Mouse (Mus musculus): Measurements from ENCODE around the gene Fxr1. TPM values are rescaled to one million over a fixed set of nuclear protein-coding genes. Genes with fewer than 3 reads are reported as not detected.
"Not testable (repeated sequence)": the region's sequence is repeated elsewhere in the genome, so short reads cannot be mapped to it uniquely, and the experiment has no call there.

Fxr1 gene
- 44.2 and 51.9 TPM in 2 replicates for polyA plus RNA-seq (2015; fragmentation: Nextera tagmentation; extraction: Ambion mirVana)

- peak within 1 kb of the TSS; percentile 94 for H3K27ac ChIP-seq (replicated peaks)
- H3K4me3 ChIP-seq, result peak within 1 kb of the TSS; percentile 94
- WGBS, result under 1% methylated on average over 81 of the region's 97 CpGs
- peaks cover 27% of the 10 kb centered on the region for H3K4me1 ChIP-seq (replicated peaks)
- no peaks in the 10 kb centered on the region for H3K9me3 ChIP-seq
- H3K27me3 ChIP-seq, result peaks cover 7% of the 10 kb centered on the region; the same call in 1 of the 2 replicates
- peak within 1 kb of the TSS; percentile 78 for H3K4me2 ChIP-seq
- H3K9ac ChIP-seq, result peak within 1 kb of the TSS; percentile 98
- peak; percentile 98 for ATAC-seq (ENCODE audit: low read depth)
- H3K36me3 ChIP-seq, result no peaks in the 10 kb centered on the region
Observed at GRCm38 (mm10) chr3:34019540-34020381, at the start of gene Fxr1. Gene Fxr1 (plus strand): TSS chr3:34019943.

- WGBS, result 80% methylated on average over 6 of the region's 6 CpGs
- Histone ChIP-seq H3K4me3 (no peak overlapping the region), H3K27me3 (no peaks in the 10 kb centered on the region), H3K9ac (no peak overlapping the region), H3K4me2 (no peak overlapping the region), H3K27ac (replicated peaks) (no peak overlapping the region), H3K36me3 (no peaks in the 10 kb centered on the region), H3K9me3 (no peaks in the 10 kb centered on the region), H3K4me1 (replicated peaks) (no peaks in the 10 kb centered on the region)
- no peak for ATAC-seq (ENCODE audit: low read depth)
Observed at GRCm38 (mm10) chr3:33979395-33979794, 40.3 kb upstream of the Fxr1 start.

GRCm38 (mm10) chr3:33982746-33983145, 37.0 kb upstream of the Fxr1 start:
- Histone ChIP-seq H3K27me3 (no peaks in the 10 kb centered on the region), H3K9me3 (no peaks in the 10 kb centered on the region), H3K9ac (no peak overlapping the region), H3K4me3 (no peak overlapping the region), H3K4me1 (replicated peaks) (no peaks in the 10 kb centered on the region), H3K4me2 (no peak overlapping the region), H3K27ac (replicated peaks) (no peak overlapping the region), H3K36me3 (no peaks in the 10 kb centered on the region)
- WGBS, result 87% methylated on average over 5 of the region's 5 CpGs
- no peak for ATAC-seq (ENCODE audit: low read depth)

GRCm38 (mm10) chr3:33989302-33989701, 30.4 kb upstream of the Fxr1 start:
- WGBS, result 70% methylated on average over 8 of the region's 8 CpGs
- H3K4me2 ChIP-seq, result no peak overlapping the region
- no peak overlapping the region for H3K27ac ChIP-seq (replicated peaks)
- ATAC-seq (ENCODE audit: low read depth), result no peak
- no peaks in the 10 kb centered on the region for H3K9me3 ChIP-seq
- H3K27me3 ChIP-seq, result no peaks in the 10 kb centered on the region
- H3K4me1 ChIP-seq (replicated peaks), result no peaks in the 10 kb centered on the region
- H3K9ac ChIP-seq, result no peak overlapping the region
- no peak overlapping the region for H3K4me3 ChIP-seq
- no peaks in the 10 kb centered on the region for H3K36me3 ChIP-seq

- no peak overlapping the region for H3K4me2 ChIP-seq
- H3K4me3 ChIP-seq, result no peak overlapping the region
- no peak for ATAC-seq (ENCODE audit: low read depth)
- no peaks in the 10 kb centered on the region for H3K4me1 ChIP-seq (replicated peaks)
- H3K9me3 ChIP-seq, result no peaks in the 10 kb centered on the region
- 76% methylated on average over 10 of the region's 10 CpGs for WGBS
- no peak overlapping the region for H3K27ac ChIP-seq (replicated peaks)
- no peaks in the 10 kb centered on the region for H3K36me3 ChIP-seq
- H3K27me3 ChIP-seq, result no peaks in the 10 kb centered on the region
- no peak overlapping the region for H3K9ac ChIP-seq
Observed at GRCm38 (mm10) chr3:33990451-33990850, 29.3 kb upstream of the Fxr1 start.

- Histone ChIP-seq H3K9me3 (no peaks in the 10 kb centered on the region), H3K9ac (no peak overlapping the region), H3K27me3 (no peaks in the 10 kb centered on the region), H3K4me3 (no peak overlapping the region), H3K4me2 (no peak overlapping the region), H3K27ac (replicated peaks) (no peak overlapping the region), H3K36me3 (no peaks in the 10 kb centered on the region), H3K4me1 (replicated peaks) (no peaks in the 10 kb centered on the region)
- 77% methylated on average over 8 of the region's 8 CpGs for WGBS
- no peak for ATAC-seq (ENCODE audit: low read depth)
Observed at GRCm38 (mm10) chr3:33990921-33991320, 28.8 kb upstream of the Fxr1 start.

- WGBS, result 93% methylated on average over 14 of the region's 14 CpGs
- Histone ChIP-seq H3K27me3 (no peaks in the 10 kb centered on the region), H3K4me3 (no peak overlapping the region), H3K4me2 (no peak overlapping the region), H3K27ac (replicated peaks) (no peak overlapping the region), H3K4me1 (replicated peaks) (no peaks in the 10 kb centered on the region), H3K9ac (no peak overlapping the region), H3K9me3 (no peaks in the 10 kb centered on the region), H3K36me3 (no peaks in the 10 kb centered on the region)
- no peak for ATAC-seq (ENCODE audit: low read depth)
Observed at GRCm38 (mm10) chr3:33993421-33994126, 26.2 kb upstream of the Fxr1 start.

- no peak overlapping the region for H3K9ac ChIP-seq
- no peak overlapping the region for H3K4me2 ChIP-seq
- no peaks in the 10 kb centered on the region for H3K27me3 ChIP-seq
- WGBS, result 81% methylated on average over 3 of the region's 3 CpGs
- no peak overlapping the region for H3K4me3 ChIP-seq
- H3K4me1 ChIP-seq (replicated peaks), result no peaks in the 10 kb centered on the region
- no peak overlapping the region for H3K27ac ChIP-seq (replicated peaks)
- H3K9me3 ChIP-seq, result no peaks in the 10 kb centered on the region
- H3K36me3 ChIP-seq, result no peaks in the 10 kb centered on the region
- no peak for ATAC-seq (ENCODE audit: low read depth)
Observed at GRCm38 (mm10) chr3:33994127-33994488, 25.6 kb upstream of the Fxr1 start.

- H3K4me3 ChIP-seq; H3K4me2 ChIP-seq; H3K27ac ChIP-seq (replicated peaks); ATAC-seq (ENCODE audit: low read depth); H3K36me3 ChIP-seq; H3K27me3 ChIP-seq; H3K4me1 ChIP-seq (replicated peaks); H3K9me3 ChIP-seq; H3K9ac ChIP-seq: not testable (repeated sequence)
Observed at GRCm38 (mm10) chr3:34001691-34002090, 18.1 kb upstream of the Fxr1 start.

GRCm38 (mm10) chr3:34003860-34004259, 15.9 kb upstream of the Fxr1 start:
- 85% methylated on average over 3 of the region's 3 CpGs for WGBS
- H3K9me3 ChIP-seq, result no peaks in the 10 kb centered on the region
- H3K4me2 ChIP-seq, result no peak overlapping the region
- H3K27me3 ChIP-seq, result 0 out of 2 replicates have a peak, but pooled peaks cover 3% of the 10 kb centered on the region
- H3K27ac ChIP-seq (replicated peaks), result no peak overlapping the region
- no peak for ATAC-seq (ENCODE audit: low read depth)
- no peaks in the 10 kb centered on the region for H3K4me1 ChIP-seq (replicated peaks)
- no peak overlapping the region for H3K4me3 ChIP-seq
- no peak overlapping the region for H3K9ac ChIP-seq
- H3K36me3 ChIP-seq, result no peaks in the 10 kb centered on the region

GRCm38 (mm10) chr3:34006301-34006700, 13.4 kb upstream of the Fxr1 start:
- H3K27me3 ChIP-seq, result no peaks in the 10 kb centered on the region
- no peaks in the 10 kb centered on the region for H3K36me3 ChIP-seq
- H3K9me3 ChIP-seq, result no peaks in the 10 kb centered on the region
- no peaks in the 10 kb centered on the region for H3K4me1 ChIP-seq (replicated peaks)
- no peak overlapping the region for H3K27ac ChIP-seq (replicated peaks)
- no peak overlapping the region for H3K4me3 ChIP-seq
- no peak for ATAC-seq (ENCODE audit: low read depth)
- WGBS, result 67% methylated on average over 2 of the region's 2 CpGs
- H3K9ac ChIP-seq, result no peak overlapping the region
- H3K4me2 ChIP-seq, result no peak overlapping the region

GRCm38 (mm10) chr3:34006824-34007223, 12.9 kb upstream of the Fxr1 start:
- Histone ChIP-seq H3K4me2 (no peak overlapping the region), H3K36me3 (no peaks in the 10 kb centered on the region), H3K4me3 (no peak overlapping the region), H3K27me3 (no peaks in the 10 kb centered on the region), H3K27ac (replicated peaks) (no peak overlapping the region), H3K9me3 (no peaks in the 10 kb centered on the region), H3K9ac (no peak overlapping the region), H3K4me1 (replicated peaks) (no peaks in the 10 kb centered on the region)
- 58% methylated on average over 3 of the region's 3 CpGs for WGBS
- ATAC-seq (ENCODE audit: low read depth), result no peak

All from neural tube, embryonic 13.5 days (tissue).